Mouse (Mus musculus) cerebral cortex, adult 2 months (tissue): ENCODE results near the gene Rdh7.

Source experiments
- WGBS: fragments of 180-500 bp; shearing (Covaris S2); methylation state at CpG from one replicate; pipeline ENCODE4 v1.1.7; 2018; 5-methylcytosine and 5-hydroxymethylcytosine counted together

Rdh7 gene

DNA sequence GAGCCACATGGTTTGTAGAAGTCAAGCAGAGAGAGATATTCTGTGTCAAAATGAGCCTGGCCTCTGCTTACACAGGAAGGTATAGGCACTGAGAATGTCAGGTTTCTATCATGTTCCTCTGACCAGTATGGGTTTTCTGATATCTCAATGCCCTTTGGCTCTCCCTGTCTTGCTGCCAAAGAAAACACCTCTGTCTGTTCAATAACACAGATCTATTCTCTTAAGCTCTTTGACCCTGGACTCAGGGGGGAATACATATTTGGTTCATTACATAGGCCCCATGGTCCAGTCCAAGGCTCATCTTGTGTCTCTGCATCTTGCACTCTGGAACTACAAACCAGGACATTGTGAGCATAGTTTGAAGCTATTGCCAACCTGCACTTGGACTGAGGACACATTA, at the start of gene Rdh7:
Gene Rdh7 (minus strand): TSS at position 213 of the 400 bp plus-strand sequence.

GRCm38 (mm10) chr10:127937428-127938010, 48.9 kb upstream of the Rdh7 start:
- WGBS = 1% methylated on average over 2 of the region's 2 CpGs

DNA sequence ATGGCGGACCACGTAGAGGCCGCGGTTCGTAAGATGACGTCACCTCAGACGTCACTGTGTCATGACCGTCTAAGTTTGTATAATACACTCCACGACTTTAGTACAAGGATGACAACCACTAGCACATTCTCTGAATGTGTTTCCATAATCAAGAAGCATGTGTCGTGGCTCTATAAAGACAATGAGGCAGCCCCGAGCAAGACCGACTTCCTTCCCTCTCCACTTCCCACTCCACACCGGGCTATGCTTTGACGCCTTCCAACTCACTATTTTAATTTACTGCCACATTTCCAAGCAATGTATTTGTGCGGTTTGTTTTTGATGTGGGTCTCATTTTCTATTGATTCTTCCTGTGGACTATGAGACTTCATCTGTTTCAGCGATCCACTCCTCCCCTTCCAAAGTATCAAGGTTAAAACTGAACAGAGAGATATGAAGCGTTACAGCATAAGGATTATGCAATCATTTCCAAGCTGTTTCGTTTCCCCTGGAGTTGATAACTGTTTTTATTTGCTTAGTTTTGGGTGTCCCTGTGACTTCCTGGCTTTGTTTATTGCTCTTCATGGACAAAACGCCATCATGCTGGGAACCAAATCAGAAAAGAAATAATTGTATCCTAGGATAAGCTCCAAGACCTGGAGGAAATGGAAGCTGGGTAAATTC, 48.3 kb upstream of the Rdh7 start:
- WGBS = 63% methylated on average over 19 of the region's 19 CpGs

DNA sequence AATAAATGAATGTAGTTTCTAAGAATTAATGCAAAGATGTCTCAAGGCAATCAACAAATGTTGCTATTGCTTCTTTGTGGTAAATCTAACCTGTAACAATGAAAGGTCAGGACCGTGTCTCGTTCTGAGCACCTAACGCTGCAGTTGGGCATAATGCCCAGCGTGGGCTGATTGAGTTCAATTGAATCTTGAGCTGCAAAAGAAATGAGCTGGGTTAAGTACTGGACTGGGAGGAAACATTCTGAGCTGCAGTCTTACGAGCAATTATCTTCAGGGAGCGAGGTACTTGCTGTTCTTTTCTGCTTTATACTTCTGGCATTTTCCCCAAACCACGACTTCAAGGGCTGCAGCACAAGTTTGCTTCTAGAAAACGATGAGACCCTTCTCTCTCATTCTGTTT, 47.7 kb upstream of the Rdh7 start:
- 54% methylated on average over 8 of the region's 8 CpGs for WGBS

DNA sequence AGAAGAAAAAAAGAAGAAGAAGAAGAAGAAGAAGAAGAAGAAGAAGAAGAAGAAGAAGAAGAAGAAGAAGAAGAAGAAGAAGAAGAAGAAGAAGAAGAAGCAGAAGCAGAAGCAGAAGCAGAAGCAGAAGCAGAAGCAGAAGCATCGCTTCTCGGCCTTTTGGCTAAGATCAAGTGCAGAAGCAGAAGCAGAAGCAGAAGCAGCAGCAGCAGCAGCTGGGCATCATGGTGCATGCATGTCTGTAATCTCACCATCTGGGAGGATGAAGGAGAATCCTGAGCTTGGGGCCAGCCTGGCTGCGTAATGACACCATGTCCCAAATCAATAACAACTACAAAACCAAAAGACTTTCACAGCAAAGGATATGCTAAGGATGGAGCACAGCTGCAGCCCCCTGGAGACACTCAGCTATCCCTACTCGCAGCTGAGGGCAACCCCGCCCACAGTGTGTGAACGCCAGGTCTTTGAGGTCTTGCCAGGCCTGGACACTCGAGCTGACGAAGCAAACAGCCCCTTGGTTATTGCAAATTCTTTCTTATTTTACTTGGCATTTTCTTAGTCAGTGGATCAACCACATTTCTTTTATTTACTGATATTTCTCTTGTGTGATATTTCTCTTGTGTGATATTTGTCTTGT, 43.8 kb upstream of the Rdh7 start:
- WGBS = 70% methylated on average over 8 of the region's 8 CpGs

DNA sequence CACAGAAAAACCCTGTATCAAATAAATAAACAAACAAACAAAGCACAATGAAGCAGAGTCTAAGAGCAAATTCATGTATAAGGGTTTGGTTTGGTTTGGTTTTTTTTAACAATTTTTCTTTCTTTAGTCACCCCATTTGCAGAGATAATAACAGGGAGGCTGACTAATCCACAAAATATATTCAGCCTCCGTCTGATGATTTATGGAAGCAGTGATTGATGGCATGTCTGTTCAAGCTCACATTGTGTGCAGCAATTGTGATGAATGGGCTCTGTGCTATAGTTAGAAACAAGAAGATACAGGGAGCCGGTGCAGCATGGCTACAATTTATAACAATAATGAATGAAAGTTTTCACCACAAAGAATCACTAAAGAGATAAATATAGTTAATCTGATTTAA, 39.1 kb upstream of the Rdh7 start:
- WGBS = 68% methylated on average over 2 of the region's 2 CpGs

- WGBS = 65% methylated on average over 7 of the region's 7 CpGs
These were observed 36.2 kb upstream of the Rdh7 start for GRCm38 (mm10) chr10:127924597-127925378.

- 93% methylated on average over 8 of the region's 8 CpGs for WGBS
These were observed 34.4 kb upstream of the Rdh7 start for GRCm38 (mm10) chr10:127923024-127923423.

DNA sequence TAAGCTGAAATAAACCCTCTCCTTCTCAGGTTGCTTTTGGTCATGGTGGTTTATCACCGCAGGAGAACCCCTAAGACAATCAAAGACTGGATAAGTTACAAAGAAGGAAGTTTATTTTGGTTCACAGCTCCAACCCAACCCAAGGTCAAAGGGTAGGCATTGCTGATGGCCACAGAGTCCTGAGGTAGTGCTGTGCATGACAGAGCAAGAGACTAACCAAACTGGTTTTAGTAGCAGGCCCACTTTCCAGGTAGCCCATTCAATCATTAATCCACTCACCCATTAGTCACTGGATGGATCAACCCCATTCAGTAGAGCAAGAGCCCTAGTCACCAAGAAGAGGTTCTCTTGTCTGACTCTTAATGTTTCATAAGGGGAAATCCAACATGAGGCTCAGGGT, 33.6 kb upstream of the Rdh7 start:
- 91% methylated on average over 1 of the region's 1 CpGs for WGBS

- 96% methylated on average over 5 of the region's 5 CpGs for WGBS
These were observed 29.0 kb upstream of the Rdh7 start for GRCm38 (mm10) chr10:127917651-127918050.

DNA sequence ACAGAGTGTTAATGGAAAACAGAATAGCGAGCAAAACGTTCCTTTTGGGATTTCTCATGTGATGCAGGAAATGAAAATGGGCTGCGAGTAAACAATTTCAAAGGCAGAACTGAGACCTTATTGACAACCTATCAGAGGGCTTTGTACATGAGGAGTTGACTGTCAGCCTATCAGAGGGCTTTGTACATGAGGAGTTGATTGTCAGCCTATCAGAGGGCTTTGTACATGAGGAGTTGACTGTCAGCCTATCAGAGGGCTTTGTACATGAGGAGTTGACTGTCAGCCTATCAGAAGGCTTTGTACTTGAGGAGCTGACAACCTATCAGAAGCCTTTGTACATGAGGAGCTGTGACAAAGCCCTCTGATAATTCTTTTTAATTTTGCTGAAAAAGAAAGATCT, 28.6 kb upstream of the Rdh7 start:
- WGBS = 83% methylated on average over 3 of the region's 3 CpGs

GRCm38 (mm10) chr10:127915578-127915977, 27.0 kb upstream of the Rdh7 start:
- 89% methylated on average over 1 of the region's 1 CpGs for WGBS

DNA sequence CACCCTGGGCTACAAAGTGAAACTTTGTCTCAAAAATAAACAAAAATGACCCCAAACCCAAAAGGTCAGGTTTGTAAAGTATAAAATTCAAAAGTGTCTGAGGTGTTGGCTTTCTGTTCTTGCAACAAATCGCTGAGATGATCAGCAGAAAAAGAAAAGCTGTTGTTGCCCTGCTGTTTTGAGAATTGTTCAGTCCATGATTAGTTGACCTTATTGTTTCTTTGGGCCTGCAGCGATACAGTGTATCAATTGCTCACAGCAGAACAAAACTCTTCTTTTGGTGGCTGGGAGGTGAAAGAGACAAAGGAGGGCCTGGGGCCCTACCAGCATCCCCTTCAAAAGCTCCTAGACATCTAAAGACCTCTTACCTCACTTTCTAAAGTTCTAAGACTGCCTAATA, 17.5 kb upstream of the Rdh7 start:
- 87% methylated on average over 2 of the region's 2 CpGs for WGBS

GRCm38 (mm10) chr10:127904718-127905446, 16.3 kb upstream of the Rdh7 start:
- 54% methylated on average over 7 of the region's 7 CpGs for WGBS

DNA sequence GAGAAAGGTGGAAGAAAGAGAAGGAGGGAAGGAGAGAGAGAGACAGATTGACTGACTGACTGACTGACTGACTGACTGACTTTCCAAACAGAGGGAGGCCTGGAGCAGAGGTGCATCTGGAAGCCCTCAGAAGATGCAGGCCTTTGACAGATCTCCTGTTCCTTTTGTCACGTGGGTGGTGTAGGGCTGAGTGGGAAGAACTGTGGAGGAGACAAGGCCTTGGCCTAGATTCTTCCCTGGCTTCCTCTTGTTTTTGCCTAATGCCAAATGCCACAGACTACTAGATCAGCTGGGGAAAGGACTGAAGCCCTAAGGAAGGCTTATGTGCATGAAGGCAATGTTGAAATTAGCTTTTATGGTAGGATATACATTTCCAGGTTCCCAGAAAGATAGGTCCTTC, 14.5 kb upstream of the Rdh7 start:
- 42% methylated on average over 1 of the region's 1 CpGs for WGBS

DNA sequence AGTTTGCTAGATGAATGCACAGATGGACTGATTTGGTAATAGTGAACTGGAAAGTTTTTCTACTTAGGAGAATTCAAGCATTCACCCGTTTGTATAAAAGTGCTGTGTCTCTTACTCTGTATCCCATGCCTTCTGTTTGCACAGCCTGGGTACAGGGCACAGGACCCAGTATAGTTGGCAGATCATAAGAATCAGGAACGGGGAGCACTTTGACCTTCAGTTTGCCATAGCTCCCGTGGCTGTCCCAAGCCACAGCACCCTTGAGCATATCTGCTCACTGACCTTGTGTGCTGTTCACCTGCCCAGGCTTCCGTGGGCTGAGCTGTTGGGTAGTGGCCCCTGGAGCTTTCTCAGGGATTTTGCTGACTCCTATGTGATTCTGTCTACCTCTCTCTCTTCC, 13.1 kb upstream of the Rdh7 start:
- 88% methylated on average over 4 of the region's 4 CpGs for WGBS

- 81% methylated on average over 5 of the region's 5 CpGs for WGBS
These were observed 11.2 kb upstream of the Rdh7 start for GRCm38 (mm10) chr10:127899783-127900182.

- 87% methylated on average over 2 of the region's 2 CpGs for WGBS
These were observed 9.6 kb upstream of the Rdh7 start, which contains the start of gene Sdr9c7 for GRCm38 (mm10) chr10:127898218-127898617. Gene Sdr9c7, plus strand, starts transcription at chr10:127898518.

DNA sequence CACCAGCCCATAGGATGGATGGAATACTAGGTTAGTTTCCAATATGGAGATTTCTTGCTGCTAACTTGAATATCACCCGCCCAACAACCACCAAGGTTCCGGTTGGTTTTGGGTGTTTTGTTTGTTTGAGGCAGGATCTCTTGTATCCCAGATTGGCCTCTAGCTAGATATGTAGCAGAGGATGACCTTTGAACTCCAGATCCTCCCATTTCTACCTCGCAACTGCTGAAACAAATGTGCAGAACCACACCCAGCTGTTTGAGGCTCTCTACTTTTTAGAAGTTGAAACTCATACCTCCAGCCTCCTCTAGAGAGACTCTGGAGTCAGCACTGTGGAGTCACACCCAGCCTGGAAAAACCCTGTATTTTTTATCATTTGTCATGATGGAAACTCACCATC, 8.9 kb upstream of the Rdh7 start:
- 99% methylated on average over 3 of the region's 3 CpGs for whole genome bisulfite sequencing

GRCm38 (mm10) chr10:127896705-127897104, 8.1 kb upstream of the Rdh7 start:
- WGBS = 71% methylated on average over 5 of the region's 5 CpGs

DNA sequence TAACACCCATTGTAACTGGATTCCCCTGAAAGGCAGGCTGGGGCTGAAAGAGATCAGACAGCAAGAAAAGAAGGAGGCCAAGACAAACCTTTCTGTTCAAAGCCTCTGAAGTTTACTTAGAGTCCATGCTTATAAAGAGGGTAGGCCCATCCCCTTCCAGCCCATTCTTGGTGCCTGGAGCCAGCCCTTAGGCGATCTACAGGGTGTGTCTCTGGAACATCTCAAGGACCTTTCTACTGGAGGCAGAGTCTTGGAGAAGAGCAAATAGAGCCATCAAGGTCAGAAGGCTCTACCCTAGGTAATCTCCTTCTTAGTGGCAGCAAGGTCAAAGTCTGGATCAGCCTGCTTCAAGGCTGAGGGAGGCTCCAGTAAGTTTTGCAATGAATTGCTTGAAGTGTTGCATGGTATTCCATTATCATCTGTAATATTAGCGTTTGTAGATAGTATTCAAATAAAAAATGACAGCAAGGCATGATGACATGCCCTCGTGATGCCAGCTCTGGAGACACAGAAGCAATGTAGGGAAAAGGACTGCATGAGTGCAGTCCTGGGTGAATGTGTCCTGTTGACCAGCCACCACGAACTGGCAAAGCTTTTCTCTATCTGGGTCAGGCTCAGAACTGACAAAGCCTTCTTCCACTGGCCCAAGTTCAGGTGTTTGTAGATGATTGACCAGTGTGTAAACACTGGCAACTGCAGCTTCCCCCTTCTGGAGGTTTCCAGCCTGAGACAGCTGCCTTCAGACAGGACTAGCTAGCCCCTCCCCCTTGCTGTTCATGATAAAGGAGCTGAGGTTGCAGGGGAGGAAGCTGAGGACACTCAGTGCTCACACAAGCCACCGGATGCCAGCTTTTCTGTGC, 4.8 kb upstream of the Rdh7 start:
- 70% methylated on average over 5 of the region's 5 CpGs for WGBS
